Mouse (Mus musculus) frontal cortex, postnatal 36 days (tissue): ENCODE measurements at regions not wholly inside any gene's neighbourhood (a gene's known extent, or its start where the extent isn't known, plus 50 kb on each side); places are given as distances from the start of the nearest gene placed in this dataset.

Experiments
- DNase-seq, 2 experiments: peaks; one replicate each; pipeline ENCODE4 v3.0.0; 2022; ENCODE audit warnings: low spot score in 2 of 2

- DNase-seq: no peak
Observed at GRCm38 (mm10) chr13:60123964-60124363, 53.2 kb downstream of the Gas1 start.

GRCm38 (mm10) chr13:60123174-60123587 lies 54.0 kb downstream of the Gas1 start:
- DNase-seq: no peak

- DNase-seq: no peak
Observed at GRCm38 (mm10) chr13:60122341-60123173, 54.6 kb downstream of the Gas1 start.

- DNase-seq: no peak
Observed at GRCm38 (mm10) chr13:60111465-60111864, 65.7 kb downstream of the Gas1 start.

GRCm38 (mm10) chr13:60110079-60110846 lies 66.9 kb downstream of the Gas1 start:
- no peak for DNase-seq

- peak in 1 of 2 experiments; percentile 52 for DNase-seq
Observed at GRCm38 (mm10) chr13:60105286-60105685, 71.9 kb downstream of the Gas1 start.

GRCm38 (mm10) chr13:60101651-60102050 lies 75.5 kb downstream of the Gas1 start:
- no peak for DNase-seq

GRCm38 (mm10) chr13:60100130-60101112 lies 76.7 kb downstream of the Gas1 start:
- DNase-seq: no peak

- no peak for DNase-seq
Observed at GRCm38 (mm10) chr13:60099469-60100129, 77.6 kb downstream of the Gas1 start.

GRCm38 (mm10) chr13:60098394-60098793 lies 78.8 kb downstream of the Gas1 start:
- no peak for DNase-seq

- DNase-seq: no peak
Observed at GRCm38 (mm10) chr13:60097776-60098175, 79.4 kb downstream of the Gas1 start.

- DNase-seq: no peak
Observed at GRCm38 (mm10) chr13:60086657-60087056, 90.5 kb downstream of the Gas1 start.

GRCm38 (mm10) chr13:60084975-60085374 lies 92.2 kb downstream of the Gas1 start:
- DNase-seq: peak; percentile 25 to 30

GRCm38 (mm10) chr13:60084290-60084689 lies 92.9 kb downstream of the Gas1 start:
- no peak for DNase-seq

GRCm38 (mm10) chr13:60080113-60080512 lies 97.1 kb downstream of the Gas1 start:
- DNase-seq: no peak

GRCm38 (mm10) chr13:60078331-60079050 lies 98.7 kb downstream of the Gas1 start:
- no peak for DNase-seq

GRCm38 (mm10) chr13:60076147-60076800 lies 100.9 kb downstream of the Gas1 start:
- no peak for DNase-seq

GRCm38 (mm10) chr13:60071595-60071994 lies 105.6 kb downstream of the Gas1 start:
- DNase-seq: no peak

GRCm38 (mm10) chr13:60069196-60069595 lies 108.0 kb downstream of the Gas1 start:
- DNase-seq: no peak

GRCm38 (mm10) chr13:60067325-60067724 lies 109.8 kb downstream of the Gas1 start:
- DNase-seq: no peak
